Mouse (Mus musculus): ENCODE measurements around the gene Ppara. TPM values are rescaled to one million over a fixed set of nuclear protein-coding genes. Genes with fewer than 3 reads are reported as not detected.
A peak's percentile ranks its signal among the peaks of the same experiment; 100 is the strongest.

Gene Ppara
- total RNA-seq, 2 experiments from 2014 or later: 21.9 to 22.2 TPM

- peak; percentile 8 for DNase-seq (ENCODE audit: low spot score)
Measured at GRCm38 (mm10) chr15:85841796-85842360, 107.1 kb downstream of the Ppara start.

GRCm38 (mm10) chr15:85845071-85845470 lies 110.3 kb downstream of the Ppara start:
- DNase-seq (ENCODE audit: low spot score): no peak

- DNase-seq (ENCODE audit: low spot score): no peak
Measured at GRCm38 (mm10) chr15:85851656-85852392, 117.0 kb downstream of the Ppara start.

Small RNA genes within 50 kb of the gene (microRNA-seq; reads per million reads assigned to microRNA genes)
- 27,534 reads per million, percentile 97 among the genes with 10 or more reads in this experiment for gene Mirlet7b
- 653 reads per million, percentile 78 among the genes with 10 or more reads in this experiment for gene Mirlet7c-2

Other genes with a start within 250 kb of the Ppara start
- not detected for gene 7530416G11Rik, start 231.8 kb upstream of the Ppara start, total RNA-seq (2021)
- under 1 TPM in 1 of 2 experiments, not detected in 1; 0.07 TPM for gene Wnt7b, start 152.5 kb upstream of the Ppara start, total RNA-seq (2021)
- gene Cdpf1, start 76.7 kb downstream of the Ppara start, total RNA-seq (2021): 10 to 100 TPM; 51.8 to 60.2 TPM
- gene Pkdrej, start 86.8 kb downstream of the Ppara start, total RNA-seq (2021): under 1 TPM; 0.68 to 0.69 TPM
- 1 to 10 TPM; 4.6 to 5.3 TPM for gene Ttc38, start 97.3 kb downstream of the Ppara start, total RNA-seq (2021)
- gene Gtse1, start 124.8 kb downstream of the Ppara start, total RNA-seq (2021): under 1 TPM; 0.07 to 0.09 TPM
- gene Trmu, start 144.3 kb downstream of the Ppara start, total RNA-seq (2021): 1 to 10 TPM; 8.2 to 9.4 TPM